Mouse (Mus musculus) macrophage (primary cell): ENCODE results near the gene Itgb3bp. TPM values are rescaled to one million over a fixed set of nuclear protein-coding genes. Genes with fewer than 3 reads are reported as not detected.

Experiments used
- H3K27ac ChIP-seq: fragments of 350-480 bp; formaldehyde crosslinking; 2 replicates; pipeline ENCODE4 v1.9.0; 2021
- H3K36me3 ChIP-seq: fragments of 350-480 bp; formaldehyde crosslinking; 2 replicates; pipeline ENCODE4 v1.9.0; 2021; ENCODE audit errors: inconsistent target
- H3K4me3 ChIP-seq: fragments of 350-480 bp; formaldehyde crosslinking; 2 replicates; pipeline ENCODE4 v1.9.0; 2021; ENCODE audit errors: inconsistent target
- H3K79me2 ChIP-seq: fragments of 350-480 bp; formaldehyde crosslinking; 2 replicates; pipeline ENCODE4 v1.9.0; 2021; ENCODE audit errors: inconsistent target
- WGBS: methylation state at CpG from one replicate; pipeline ENCODE4 v1.1.7; 2026; ENCODE audit warnings: inconsistent platforms; ENCODE audit not compliant: missing documents; 5-methylcytosine and 5-hydroxymethylcytosine counted together
- polyA plus RNA-seq: library from polyadenylated mRNA; stranded (reverse); fragments of 250-400 nt; gene quantifications from 3 replicates; pipeline ENCODE4 v1.2.4, GENCODE M21; 2018; ENCODE audit warnings: inconsistent platforms
- total RNA-seq, 78 experiments: library from RNA; depleted of rRNA; stranded (reverse); fragments of 250-400 nt; gene quantifications; 1 replicate in 9 of 78; 2 replicates in 24 of 78; 3 replicates in 43 of 78; 4 replicates in 2 of 78; pipeline ENCODE4 v1.2.4; 2018; ENCODE audit warnings: inconsistent platforms in 56 of 78

Itgb3bp gene
- total RNA-seq (2018; cell fraction: chromatin; rRNA removed): 1 to 10 TPM in 19 of 26 experiments, under 1 TPM in 3, not detected in 4; 0.31 to 7.2 (median 2.3) TPM
- 1 to 10 TPM; 2.7 to 8.0 (median 5.5) TPM for total RNA-seq (2018; cell fraction: cytosol; rRNA removed)
- total RNA-seq (2018; cell fraction: nucleus; rRNA removed): 1 to 10 TPM in 20 of 26 experiments, under 1 TPM in 6; 0.36 to 4.1 (median 1.8) TPM
- 4.8 to 9.1 TPM (median 5.9 TPM) in 3 replicates for polyA plus RNA-seq

GRCm38 (mm10) chr4:99929613-99930517, at the start of gene Itgb3bp:
Gene Itgb3bp (minus strand): TSS chr4:99929813.
- H3K36me3 ChIP-seq: no peaks in the 10 kb centered on the region
- peak within 1 kb of the TSS; percentile 64 for H3K4me3 ChIP-seq
- peaks cover 44% of the 10 kb centered on the region for H3K79me2 ChIP-seq
- 1% methylated on average over 51 of the region's 57 CpGs for WGBS
- peak within 1 kb of the TSS; percentile 75 for H3K27ac ChIP-seq

DNA sequence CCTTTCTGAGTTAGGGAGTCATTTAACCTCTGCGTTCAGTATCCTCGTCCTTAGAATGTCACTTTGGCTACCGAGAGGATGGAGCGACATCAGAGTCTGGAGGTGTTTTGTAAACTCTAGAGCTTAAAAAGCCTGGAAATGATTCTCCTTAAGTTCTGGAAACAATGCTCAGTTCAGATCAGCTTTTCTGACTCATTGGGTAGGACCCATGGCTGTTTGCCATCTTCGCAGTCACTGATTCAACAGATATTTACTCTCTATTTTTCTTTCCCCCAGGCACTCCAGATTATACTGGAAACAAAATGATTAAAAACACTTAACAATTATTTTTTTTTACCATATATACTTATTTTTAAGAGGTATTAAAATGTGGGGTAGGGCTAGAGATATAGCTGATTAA, 49.7 kb upstream of the Itgb3bp start:
- no peak overlapping the region for H3K4me3 ChIP-seq
- WGBS: 99% methylated on average over 5 of the region's 5 CpGs
- peaks cover 31% of the 10 kb centered on the region; the same call in 1 of the 2 replicates for H3K36me3 ChIP-seq
- no peaks in the 10 kb centered on the region for H3K79me2 ChIP-seq
- no peak overlapping the region for H3K27ac ChIP-seq

GRCm38 (mm10) chr4:99974375-99974774, 44.8 kb upstream of the Itgb3bp start:
- H3K4me3 ChIP-seq: no peak overlapping the region
- H3K79me2 ChIP-seq: no peaks in the 10 kb centered on the region
- H3K36me3 ChIP-seq: 0 out of 2 replicates have a peak, but pooled peaks cover 14% of the 10 kb centered on the region
- no peak overlapping the region for H3K27ac ChIP-seq
- WGBS: 89% methylated on average over 5 of the region's 5 CpGs

DNA sequence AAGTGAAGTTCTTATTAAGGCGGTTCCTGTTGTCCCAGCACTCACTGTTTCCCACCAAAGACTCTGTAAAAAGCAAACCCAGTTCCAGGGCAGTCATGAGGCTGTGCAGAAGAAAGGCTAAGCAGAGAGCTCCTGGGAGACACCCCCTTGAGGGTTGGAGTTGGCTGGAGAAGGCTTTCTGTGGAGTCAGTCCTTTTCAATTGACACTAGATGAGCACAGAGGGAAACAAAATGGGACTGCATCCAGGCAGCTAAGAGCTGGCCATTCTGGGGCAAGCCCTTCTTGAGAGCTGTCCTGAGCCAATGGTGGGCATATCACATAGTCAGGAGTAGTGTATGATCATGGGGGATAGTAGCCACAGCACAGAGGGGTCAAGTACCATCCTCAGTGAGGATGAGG, 44.3 kb upstream of the Itgb3bp start:
- WGBS: 95% methylated on average over 1 of the region's 1 CpGs
- H3K79me2 ChIP-seq: no peaks in the 10 kb centered on the region
- no peak overlapping the region for H3K27ac ChIP-seq
- H3K4me3 ChIP-seq: no peak overlapping the region
- 0 out of 2 replicates have a peak, but pooled peaks cover 15% of the 10 kb centered on the region for H3K36me3 ChIP-seq

DNA sequence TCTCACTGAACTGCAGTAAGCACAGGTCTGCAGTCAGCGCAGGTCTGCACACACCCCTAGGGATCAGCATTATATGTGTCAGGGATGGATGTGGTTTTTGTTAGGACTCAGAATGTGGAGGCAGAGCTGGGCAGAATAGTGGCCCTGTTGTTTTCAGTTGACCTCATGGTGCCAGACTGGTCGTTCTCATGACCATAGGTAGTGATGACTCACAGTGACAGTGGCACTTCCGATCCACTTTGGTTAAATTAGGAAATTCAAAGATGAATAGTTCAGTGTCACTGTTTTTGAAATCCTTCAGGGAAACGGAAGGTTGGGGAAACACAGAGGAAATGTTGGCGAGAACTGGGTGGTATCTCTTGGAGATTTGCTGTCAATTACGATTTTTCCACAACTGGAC, 43.3 kb upstream of the Itgb3bp start:
- 97% methylated on average over 6 of the region's 6 CpGs for WGBS
- Histone ChIP-seq H3K36me3 (peaks cover 19% of the 10 kb centered on the region; the same call in 1 of the 2 replicates), H3K79me2 (no peaks in the 10 kb centered on the region), H3K27ac (no peak overlapping the region), H3K4me3 (no peak overlapping the region)

GRCm38 (mm10) chr4:99970097-99970496, 40.5 kb upstream of the Itgb3bp start:
- Histone ChIP-seq H3K36me3 (peaks cover 36% of the 10 kb centered on the region; the same call in 1 of the 2 replicates), H3K79me2 (no peaks in the 10 kb centered on the region), H3K4me3 (no peak overlapping the region), H3K27ac (no peak overlapping the region)
- WGBS: 92% methylated on average over 4 of the region's 4 CpGs

DNA sequence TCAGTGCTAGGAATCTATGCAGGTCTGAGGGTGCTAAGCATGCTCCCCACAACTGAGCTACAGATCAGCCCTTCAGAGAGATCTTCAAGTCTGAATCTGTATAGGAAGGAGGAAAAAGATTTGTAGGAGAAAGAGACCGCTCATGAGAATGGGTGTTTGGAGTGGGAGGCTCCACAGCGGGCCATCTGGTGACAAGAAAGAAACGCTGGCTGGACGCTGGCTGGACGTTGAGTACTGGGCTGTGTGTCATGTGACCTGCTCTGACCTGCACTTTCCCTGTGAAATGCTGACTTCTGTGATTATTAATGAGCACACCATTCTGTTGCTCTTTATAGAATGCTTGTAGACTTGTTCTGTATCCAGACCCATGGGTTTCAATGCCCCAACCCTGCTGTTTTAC, 39.7 kb upstream of the Itgb3bp start:
- Histone ChIP-seq H3K79me2 (no peaks in the 10 kb centered on the region), H3K27ac (no peak overlapping the region), H3K36me3 (peaks cover 39% of the 10 kb centered on the region; the same call in 1 of the 2 replicates), H3K4me3 (no peak overlapping the region)
- WGBS: 99% methylated on average over 5 of the region's 5 CpGs

- Histone ChIP-seq H3K4me3 (no peak overlapping the region), H3K27ac (no peak overlapping the region), H3K36me3 (peaks cover 49% of the 10 kb centered on the region; the same call in 1 of the 2 replicates), H3K79me2 (no peaks in the 10 kb centered on the region)
- 95% methylated on average over 6 of the region's 6 CpGs for whole genome bisulfite sequencing
Measured at GRCm38 (mm10) chr4:99966555-99966954, 36.9 kb upstream of the Itgb3bp start.

DNA sequence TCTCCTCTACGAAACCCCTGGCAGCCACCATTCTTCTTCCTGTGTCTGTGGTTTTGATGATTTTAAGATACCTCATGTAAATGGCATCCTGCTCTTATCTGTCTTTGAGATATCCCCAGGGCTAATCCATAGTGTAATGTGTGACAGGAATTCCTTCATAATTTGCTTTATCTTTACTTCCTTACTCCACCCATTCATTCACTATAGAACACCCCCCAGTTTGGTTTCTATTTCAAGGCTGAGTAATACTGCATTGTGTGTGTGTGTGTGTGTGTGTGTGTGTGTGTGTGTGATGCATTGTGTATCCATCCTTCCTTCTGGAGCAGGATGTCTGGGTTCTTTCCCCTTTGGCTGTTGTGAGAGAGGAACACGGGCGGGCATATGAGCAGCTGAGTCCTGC, 29.7 kb upstream of the Itgb3bp start:
- no peak overlapping the region for H3K4me3 ChIP-seq
- H3K27ac ChIP-seq: no peak overlapping the region
- H3K36me3 ChIP-seq: peaks cover 9% of the 10 kb centered on the region; the same call in 1 of the 2 replicates
- peaks cover 5% of the 10 kb centered on the region; the same call in 1 of the 2 replicates for H3K79me2 ChIP-seq
- 86% methylated on average over 3 of the region's 3 CpGs for WGBS

DNA sequence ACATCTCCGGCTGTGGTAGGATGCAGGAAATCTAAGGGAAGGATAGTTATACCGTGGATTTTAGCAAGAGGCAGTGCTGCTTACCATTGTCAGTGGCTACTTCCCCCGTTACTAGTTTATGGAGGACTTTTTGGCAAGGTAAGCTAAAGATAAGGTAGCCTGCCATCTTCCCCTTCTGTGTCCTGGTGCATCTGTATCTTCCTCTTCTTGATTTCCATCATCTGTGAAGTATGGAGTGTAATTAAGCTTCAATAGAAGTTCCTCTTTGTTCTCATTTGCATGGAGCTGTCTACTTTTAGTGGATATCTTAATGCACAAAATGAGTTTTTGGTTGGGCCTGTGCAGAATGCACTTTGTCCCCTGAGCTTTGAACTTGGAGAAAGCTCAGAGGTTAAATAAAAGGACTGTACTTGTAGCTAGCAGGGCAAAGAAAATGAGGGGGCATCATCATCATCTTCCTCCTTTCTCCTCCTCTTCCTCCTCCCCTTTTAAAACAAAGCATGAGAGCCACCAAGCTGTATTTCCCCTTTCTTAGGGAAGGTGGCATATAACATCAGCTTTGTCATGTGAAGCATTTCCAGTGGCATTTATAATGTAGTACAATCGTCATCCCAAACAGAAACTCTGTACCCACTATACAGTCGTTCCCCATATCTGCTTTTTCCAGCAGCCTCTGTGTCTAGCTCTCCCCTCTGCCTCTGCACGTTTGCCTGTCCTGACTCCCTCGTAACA, 28.6 kb upstream of the Itgb3bp start:
- Histone ChIP-seq H3K79me2 (peaks cover 5% of the 10 kb centered on the region; the same call in 1 of the 2 replicates), H3K27ac (no peak overlapping the region), H3K4me3 (no peak overlapping the region), H3K36me3 (no peaks in the 10 kb centered on the region)
- WGBS: 53% methylated on average over 7 of the region's 7 CpGs

GRCm38 (mm10) chr4:99957186-99957585, 27.6 kb upstream of the Itgb3bp start:
- Histone ChIP-seq H3K79me2 (peaks cover 5% of the 10 kb centered on the region; the same call in 1 of the 2 replicates), H3K27ac (no peak overlapping the region), H3K36me3 (no peaks in the 10 kb centered on the region), H3K4me3 (no peak overlapping the region)
- WGBS: 96% methylated on average over 4 of the region's 4 CpGs

DNA sequence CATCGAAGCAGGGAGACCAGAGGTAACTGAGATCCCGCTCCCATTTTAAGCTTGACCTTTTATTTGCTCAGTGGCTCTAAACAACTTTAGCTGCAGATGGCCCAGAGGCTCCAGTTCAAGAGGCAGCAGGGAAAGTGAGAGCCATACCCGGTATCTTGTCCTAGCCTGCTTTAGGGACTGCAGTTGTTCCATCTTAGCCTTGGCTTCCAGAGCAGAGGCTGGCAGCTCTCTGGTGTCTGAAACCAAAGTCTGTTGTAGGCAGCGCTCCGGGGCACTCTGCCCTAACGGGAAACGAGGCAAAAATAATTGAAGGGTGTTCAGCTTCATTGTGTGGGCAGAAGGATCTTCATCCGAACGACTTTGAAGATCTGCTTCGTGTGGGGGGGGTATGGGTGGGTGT, 25.8 kb upstream of the Itgb3bp start:
- Histone ChIP-seq H3K4me3 (no peak overlapping the region), H3K27ac (no peak overlapping the region)
- 93% methylated on average over 10 of the region's 10 CpGs for WGBS

DNA sequence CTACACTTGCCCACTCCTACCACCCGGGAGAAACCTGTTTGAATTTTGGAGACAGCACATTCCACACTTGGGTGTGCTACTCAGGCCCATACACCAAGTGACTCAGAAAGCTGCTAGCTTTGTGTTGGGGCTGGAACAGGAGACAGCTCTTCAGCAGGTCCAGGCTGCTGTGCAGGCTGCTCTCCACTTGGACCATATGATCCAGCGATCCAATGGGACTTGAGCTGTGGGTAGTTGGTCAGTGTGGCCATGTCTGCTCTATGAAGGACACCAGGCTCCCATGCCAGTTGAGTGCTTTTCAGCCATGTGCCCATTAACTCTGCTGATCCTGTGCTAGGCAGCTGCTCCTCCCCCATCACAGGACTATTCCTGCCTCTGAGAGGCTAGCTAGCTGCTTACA, 24.3 kb upstream of the Itgb3bp start:
- WGBS: 100% methylated on average over 2 of the region's 2 CpGs
- Histone ChIP-seq H3K4me3 (no peak overlapping the region), H3K79me2 (peaks cover 5% of the 10 kb centered on the region; the same call in 1 of the 2 replicates), H3K36me3 (no peaks in the 10 kb centered on the region), H3K27ac (no peak overlapping the region)

More for the DNA sequence above, 25.8 kb upstream of the Itgb3bp start:
- Histone ChIP-seq H3K36me3 (no peaks in the 10 kb centered on the region), H3K79me2 (peaks cover 5% of the 10 kb centered on the region; the same call in 1 of the 2 replicates)

GRCm38 (mm10) chr4:99947896-99948295, 18.3 kb upstream of the Itgb3bp start:
- no peaks in the 10 kb centered on the region for H3K36me3 ChIP-seq
- no peak overlapping the region for H3K4me3 ChIP-seq
- no peaks in the 10 kb centered on the region for H3K79me2 ChIP-seq
- no CpG with 5 or more reads among the region's 1 CpGs for WGBS
- H3K27ac ChIP-seq: no peak overlapping the region
